Mouse (Mus musculus) kidney, adult 18-20 months (tissue): ENCODE measurements around the gene BC052040.

Experiments used
- DNase-seq: peaks from one replicate; pipeline ENCODE4 v3.0.0; 2021

BC052040 gene

GRCm38 (mm10) chr2:115774153-115774908 lies 192.8 kb downstream of the BC052040 start:
- no peak for DNase-seq

- no peak for DNase-seq
Measured at GRCm38 (mm10) chr2:115775488-115776217, 194.1 kb downstream of the BC052040 start.

- DNase-seq: peak; percentile 39
Measured at GRCm38 (mm10) chr2:115776924-115777860, 195.7 kb downstream of the BC052040 start.

- peak; percentile 35 for DNase-seq
Measured at GRCm38 (mm10) chr2:115780546-115781011, 199.1 kb downstream of the BC052040 start.

- DNase-seq: no peak
Measured at GRCm38 (mm10) chr2:115785687-115786086, 204.2 kb downstream of the BC052040 start.

- DNase-seq: no peak
Measured at GRCm38 (mm10) chr2:115798839-115799238, 217.3 kb downstream of the BC052040 start.

DNA sequence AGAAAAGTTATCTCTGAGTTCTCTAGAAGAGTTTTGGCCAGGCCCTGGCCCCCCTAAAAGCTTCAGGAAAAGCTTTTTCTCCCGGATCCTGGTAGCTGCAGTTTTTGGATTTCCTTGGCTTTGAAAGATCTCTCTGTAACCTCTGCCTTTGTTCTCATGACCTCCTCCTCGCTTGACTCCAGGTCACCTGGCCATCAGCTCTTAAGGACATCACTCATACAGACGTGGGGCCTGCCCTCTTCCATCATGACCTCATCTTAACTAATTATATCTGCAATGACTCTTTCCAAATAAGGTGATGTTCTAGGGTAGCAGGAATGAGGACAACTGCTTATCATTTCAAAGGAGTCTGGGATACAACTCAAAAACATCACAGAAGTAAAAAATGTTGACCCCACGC lies 226.9 kb downstream of the BC052040 start:
- DNase-seq: peak; percentile 9

- no peak for DNase-seq
Measured at GRCm38 (mm10) chr2:115813316-115813715, 231.8 kb downstream of the BC052040 start.

GRCm38 (mm10) chr2:115813721-115814120 lies 232.2 kb downstream of the BC052040 start:
- DNase-seq: no peak

- no peak for DNase-seq
Measured at GRCm38 (mm10) chr2:115817959-115818358, 236.4 kb downstream of the BC052040 start.

DNA sequence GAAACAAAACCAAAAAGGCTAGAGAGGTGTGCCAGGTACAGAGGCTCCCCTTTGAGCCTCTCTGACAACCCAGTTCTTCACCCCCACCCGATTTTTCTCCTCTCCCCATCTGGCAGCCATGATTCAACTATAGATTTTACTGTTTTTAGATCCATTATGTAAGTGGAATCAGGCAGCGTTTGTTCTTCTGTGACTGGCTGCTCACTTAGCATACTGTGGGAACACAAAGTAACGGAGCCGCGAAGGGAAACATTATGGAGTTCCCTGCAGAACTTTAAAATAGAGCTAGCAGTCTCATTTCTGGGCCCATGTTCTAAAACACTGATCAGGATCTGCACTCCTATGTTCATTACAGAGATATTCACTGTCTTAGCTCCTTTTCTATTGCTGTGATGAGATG lies 240.8 kb downstream of the BC052040 start:
- no peak for DNase-seq
